Mouse (Mus musculus) forebrain, embryonic 10.5 days (tissue): ENCODE data around the gene Cnga3. TPM values are rescaled to one million over a fixed set of nuclear protein-coding genes. Genes with fewer than 3 reads are reported as not detected.

Source experiments
- DNase-seq: peaks from one replicate; pipeline ENCODE4 v3.0.0-alpha.2; 2017; ENCODE audit warnings: low spot score; ENCODE audit errors: extremely low spot score
- H3K27ac ChIP-seq: fragments of 300-500 bp; sonication (generic); 2 replicates; pipeline ENCODE4 v1.5.1; 2016; ENCODE audit warnings: mild to moderate bottlenecking
- H3K27me3 ChIP-seq: fragments of 300-500 bp; sonication (generic); 2 replicates; pipeline ENCODE4 v1.6.1; 2016; ENCODE audit warnings: mild to moderate bottlenecking; ENCODE audit not compliant: poor library complexity, severe bottlenecking
- H3K36me3 ChIP-seq: fragments of 300-500 bp; sonication (generic); replicated peaks from 2 replicates; pipeline ENCODE4 v1.6.1; 2016; ENCODE audit warnings: mild to moderate bottlenecking, moderate library complexity
- H3K4me1 ChIP-seq: fragments of 300-500 bp; sonication (generic); 2 replicates; pipeline ENCODE4 v1.6.1; 2016
- H3K4me3 ChIP-seq: fragments of 300-500 bp; sonication (generic); 2 replicates; pipeline ENCODE4 v1.5.1; 2016; ENCODE audit warnings: mild to moderate bottlenecking, moderate library complexity
- H3K9me3 ChIP-seq: fragments of 300-500 bp; sonication (generic); 2 replicates; pipeline ENCODE4 v1.6.1; 2016; ENCODE audit warnings: mild to moderate bottlenecking, moderate library complexity
- WGBS: fragments of 180-500 bp; shearing (Covaris S2); methylation state at CpG from one replicate; pipeline ENCODE4 v1.1.7; 2016; 5-methylcytosine and 5-hydroxymethylcytosine counted together
- polyA plus RNA-seq: library from polyadenylated mRNA; unstranded; fragments of >200 nt; fragmentation: Nextera tagmentation; extraction: Ambion mirVana; gene quantifications from 2 replicates; pipeline ENCODE4 v1.2.1, GENCODE M21; 2016

Gene Cnga3
- polyA plus RNA-seq, 1 experiment from 2014 or later: not detected

GRCm38 (mm10) chr1:37222002-37222401 lies 7.8 kb downstream of the Cnga3 start:
- no peaks in the 10 kb centered on the region for H3K36me3 ChIP-seq
- H3K27ac ChIP-seq: no peak overlapping the region
- no peak for DNase-seq
- no peak overlapping the region for H3K4me3 ChIP-seq
- no peaks in the 10 kb centered on the region for H3K27me3 ChIP-seq
- H3K9me3 ChIP-seq: no peaks in the 10 kb centered on the region
- 84% methylated on average over 7 of the region's 7 CpGs for WGBS
- H3K4me1 ChIP-seq: peaks cover 14% of the 10 kb centered on the region

DNA sequence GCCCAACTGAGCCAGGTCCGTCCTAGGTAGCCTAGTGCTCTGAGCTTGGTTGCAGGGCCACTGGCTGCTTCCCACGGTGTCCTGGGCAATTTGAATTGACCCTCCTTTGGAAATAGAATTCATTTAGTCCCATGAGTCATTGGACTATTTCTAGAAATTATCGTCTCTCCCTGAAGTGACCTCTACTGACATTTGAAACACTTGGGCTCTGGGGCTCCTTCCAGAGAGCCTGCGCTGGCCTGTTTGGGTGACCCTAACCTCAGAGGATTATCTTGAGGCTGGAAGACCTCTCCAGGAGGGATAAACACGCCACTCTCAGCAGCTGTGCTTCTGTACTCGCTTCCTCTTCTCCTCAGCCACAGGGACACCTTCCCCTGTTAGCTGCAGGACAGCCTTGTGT lies 16.2 kb downstream of the Cnga3 start:
- H3K36me3 ChIP-seq: no peaks in the 10 kb centered on the region
- WGBS: 75% methylated on average over 6 of the region's 6 CpGs
- H3K4me1 ChIP-seq: no peaks in the 10 kb centered on the region
- no peak overlapping the region for H3K4me3 ChIP-seq
- no peak overlapping the region for H3K27ac ChIP-seq
- DNase-seq: no peak
- no peaks in the 10 kb centered on the region for H3K27me3 ChIP-seq
- H3K9me3 ChIP-seq: peaks cover 7% of the 10 kb centered on the region; the same call in 1 of the 2 replicates

DNA sequence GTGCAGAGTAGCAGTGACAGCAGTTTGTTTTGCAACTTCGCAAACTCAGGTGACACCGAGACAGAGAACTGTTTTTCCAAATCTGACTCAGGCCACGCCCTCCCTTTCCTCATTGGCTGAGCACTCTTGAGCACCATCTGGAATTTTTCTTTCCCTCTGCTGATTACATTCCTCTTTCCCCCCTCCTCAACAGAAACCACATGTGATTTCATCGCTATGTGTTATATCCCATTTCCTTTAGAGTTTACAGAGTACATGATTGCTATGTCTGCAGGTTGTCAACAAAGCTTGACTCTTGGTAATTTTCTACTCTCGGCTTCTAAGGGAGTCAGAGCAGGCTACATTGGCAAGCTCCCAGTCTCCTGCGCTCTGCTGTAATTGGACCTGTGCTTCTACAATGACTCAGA lies 17.1 kb downstream of the Cnga3 start:
- Histone ChIP-seq H3K9me3 (peaks cover 7% of the 10 kb centered on the region; the same call in 1 of the 2 replicates), H3K4me3 (no peak overlapping the region), H3K36me3 (no peaks in the 10 kb centered on the region), H3K27ac (no peak overlapping the region), H3K4me1 (no peaks in the 10 kb centered on the region), H3K27me3 (no peaks in the 10 kb centered on the region)
- 79% methylated on average over 6 of the region's 6 CpGs for WGBS
- DNase-seq: no peak

- Histone ChIP-seq H3K36me3 (no peaks in the 10 kb centered on the region), H3K4me1 (peaks cover 9% of the 10 kb centered on the region), H3K4me3 (no peak overlapping the region), H3K9me3 (no peaks in the 10 kb centered on the region), H3K27me3 (no peaks in the 10 kb centered on the region), H3K27ac (no peak overlapping the region)
- no peak for DNase-seq
- whole genome bisulfite sequencing: 70% methylated on average over 10 of the region's 10 CpGs
These were observed 24.9 kb downstream of the Cnga3 start for GRCm38 (mm10) chr1:37239045-37239635.

GRCm38 (mm10) chr1:37242253-37242652 lies 28.0 kb downstream of the Cnga3 start:
- no peak for DNase-seq
- H3K27me3 ChIP-seq: no peaks in the 10 kb centered on the region
- no peak overlapping the region for H3K4me3 ChIP-seq
- no peaks in the 10 kb centered on the region for H3K9me3 ChIP-seq
- no peaks in the 10 kb centered on the region for H3K36me3 ChIP-seq
- WGBS: 86% methylated on average over 8 of the region's 8 CpGs
- no peak overlapping the region for H3K27ac ChIP-seq
- H3K4me1 ChIP-seq: peaks cover 9% of the 10 kb centered on the region

- WGBS: 84% methylated on average over 2 of the region's 2 CpGs
- no peak overlapping the region for H3K27ac ChIP-seq
- no peaks in the 10 kb centered on the region for H3K4me1 ChIP-seq
- H3K36me3 ChIP-seq: no peaks in the 10 kb centered on the region
- no peaks in the 10 kb centered on the region for H3K27me3 ChIP-seq
- no peak overlapping the region for H3K4me3 ChIP-seq
- no peak for DNase-seq
- H3K9me3 ChIP-seq: no peaks in the 10 kb centered on the region
These were observed 32.2 kb downstream of the Cnga3 start for GRCm38 (mm10) chr1:37246476-37246875.

GRCm38 (mm10) chr1:37248406-37248805 lies 34.2 kb downstream of the Cnga3 start:
- H3K4me3 ChIP-seq: no peak overlapping the region
- H3K36me3 ChIP-seq: no peaks in the 10 kb centered on the region
- DNase-seq: no peak
- 43% methylated on average over 2 of the region's 2 CpGs for WGBS
- H3K4me1 ChIP-seq: no peaks in the 10 kb centered on the region
- H3K27ac ChIP-seq: no peak overlapping the region
- H3K9me3 ChIP-seq: no peaks in the 10 kb centered on the region
- no peaks in the 10 kb centered on the region for H3K27me3 ChIP-seq

GRCm38 (mm10) chr1:37250643-37251310 lies 36.5 kb downstream of the Cnga3 start:
- WGBS: 44% methylated on average over 5 of the region's 5 CpGs
- H3K4me1 ChIP-seq: no peaks in the 10 kb centered on the region
- peak; percentile 81 for DNase-seq
- no peak overlapping the region for H3K4me3 ChIP-seq
- H3K36me3 ChIP-seq: no peaks in the 10 kb centered on the region
- H3K27me3 ChIP-seq: no peaks in the 10 kb centered on the region
- no peak overlapping the region for H3K27ac ChIP-seq
- H3K9me3 ChIP-seq: no peaks in the 10 kb centered on the region

DNA sequence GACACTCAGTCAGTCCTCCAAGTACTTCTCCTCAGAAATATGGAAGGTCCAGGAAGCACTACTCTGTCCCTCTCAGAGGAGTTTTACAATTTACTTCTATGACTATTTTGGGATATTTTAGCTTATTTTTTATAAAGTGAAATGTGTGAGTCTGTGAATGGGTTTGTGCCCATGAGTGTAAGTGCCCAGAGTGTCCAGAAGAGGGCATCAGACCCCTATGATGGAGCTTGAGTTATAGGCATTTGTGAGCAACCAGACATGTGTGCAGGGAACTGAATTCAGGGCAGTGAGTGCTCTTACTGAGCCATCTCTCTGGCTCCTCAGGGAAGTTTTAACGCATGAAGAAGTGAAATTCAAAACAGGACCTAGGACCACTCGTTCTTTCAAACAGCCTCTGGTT lies 44.2 kb downstream of the Cnga3 start:
- no peak for DNase-seq
- Histone ChIP-seq H3K27me3 (no peaks in the 10 kb centered on the region), H3K36me3 (no peaks in the 10 kb centered on the region), H3K4me3 (no peak overlapping the region), H3K27ac (no peak overlapping the region), H3K4me1 (no peaks in the 10 kb centered on the region), H3K9me3 (no peaks in the 10 kb centered on the region)
- 90% methylated on average over 2 of the region's 2 CpGs for WGBS

GRCm38 (mm10) chr1:37272464-37272863 lies 58.2 kb downstream of the Cnga3 start:
- WGBS: 12% methylated on average over 7 of the region's 7 CpGs
- Histone ChIP-seq H3K4me1 (no peaks in the 10 kb centered on the region), H3K36me3 (no peaks in the 10 kb centered on the region), H3K9me3 (peaks cover 4% of the 10 kb centered on the region; the same call in 1 of the 2 replicates), H3K27me3 (no peaks in the 10 kb centered on the region), H3K27ac (no peak overlapping the region), H3K4me3 (no peak overlapping the region)
- peak; percentile 55 for DNase-seq

GRCm38 (mm10) chr1:37286556-37286955 lies 72.3 kb downstream of the Cnga3 start:
- H3K27ac ChIP-seq: no peak overlapping the region
- 79% methylated on average over 7 of the region's 7 CpGs for WGBS
- no peaks in the 10 kb centered on the region for H3K36me3 ChIP-seq
- no peak overlapping the region for H3K4me3 ChIP-seq
- no peaks in the 10 kb centered on the region for H3K27me3 ChIP-seq
- H3K4me1 ChIP-seq: no peaks in the 10 kb centered on the region
- DNase-seq: no peak
- H3K9me3 ChIP-seq: 0 out of 2 replicates have a peak, but pooled peaks cover 4% of the 10 kb centered on the region

DNA sequence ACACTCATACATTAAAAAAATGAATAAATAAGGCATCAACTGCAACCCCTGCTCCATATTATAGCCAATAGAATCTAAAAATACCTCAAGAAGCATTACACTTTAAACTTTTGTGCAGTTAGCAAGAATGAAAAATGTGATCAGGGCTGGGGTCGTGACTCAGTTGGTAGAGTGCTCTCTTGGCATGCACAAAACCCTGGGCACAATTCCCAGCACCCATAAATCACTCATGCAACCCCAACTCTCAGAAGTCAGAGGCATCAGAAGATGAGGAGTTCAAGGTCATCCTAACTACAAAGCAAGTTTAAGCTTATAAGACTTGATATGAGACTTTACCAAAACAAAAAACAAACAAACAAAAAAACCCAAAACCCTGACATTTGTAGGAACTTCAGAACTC lies 73.5 kb downstream of the Cnga3 start:
- 81% methylated on average over 1 of the region's 1 CpGs for WGBS
- Histone ChIP-seq H3K27ac (no peak overlapping the region), H3K36me3 (no peaks in the 10 kb centered on the region), H3K4me3 (no peak overlapping the region), H3K9me3 (0 out of 2 replicates have a peak, but pooled peaks cover 4% of the 10 kb centered on the region), H3K4me1 (no peaks in the 10 kb centered on the region), H3K27me3 (no peaks in the 10 kb centered on the region)
- no peak for DNase-seq

GRCm38 (mm10) chr1:37288181-37288935 lies 74.1 kb downstream of the Cnga3 start:
- Histone ChIP-seq H3K36me3 (no peaks in the 10 kb centered on the region), H3K27ac (no peak overlapping the region), H3K4me3 (no peak overlapping the region), H3K9me3 (0 out of 2 replicates have a peak, but pooled peaks cover 4% of the 10 kb centered on the region), H3K27me3 (no peaks in the 10 kb centered on the region), H3K4me1 (no peaks in the 10 kb centered on the region)
- no peak for DNase-seq
- 82% methylated on average over 11 of the region's 11 CpGs for WGBS
